Mouse (Mus musculus): ENCODE measurements around the gene Poldip3.

Poldip3 gene

DNA sequence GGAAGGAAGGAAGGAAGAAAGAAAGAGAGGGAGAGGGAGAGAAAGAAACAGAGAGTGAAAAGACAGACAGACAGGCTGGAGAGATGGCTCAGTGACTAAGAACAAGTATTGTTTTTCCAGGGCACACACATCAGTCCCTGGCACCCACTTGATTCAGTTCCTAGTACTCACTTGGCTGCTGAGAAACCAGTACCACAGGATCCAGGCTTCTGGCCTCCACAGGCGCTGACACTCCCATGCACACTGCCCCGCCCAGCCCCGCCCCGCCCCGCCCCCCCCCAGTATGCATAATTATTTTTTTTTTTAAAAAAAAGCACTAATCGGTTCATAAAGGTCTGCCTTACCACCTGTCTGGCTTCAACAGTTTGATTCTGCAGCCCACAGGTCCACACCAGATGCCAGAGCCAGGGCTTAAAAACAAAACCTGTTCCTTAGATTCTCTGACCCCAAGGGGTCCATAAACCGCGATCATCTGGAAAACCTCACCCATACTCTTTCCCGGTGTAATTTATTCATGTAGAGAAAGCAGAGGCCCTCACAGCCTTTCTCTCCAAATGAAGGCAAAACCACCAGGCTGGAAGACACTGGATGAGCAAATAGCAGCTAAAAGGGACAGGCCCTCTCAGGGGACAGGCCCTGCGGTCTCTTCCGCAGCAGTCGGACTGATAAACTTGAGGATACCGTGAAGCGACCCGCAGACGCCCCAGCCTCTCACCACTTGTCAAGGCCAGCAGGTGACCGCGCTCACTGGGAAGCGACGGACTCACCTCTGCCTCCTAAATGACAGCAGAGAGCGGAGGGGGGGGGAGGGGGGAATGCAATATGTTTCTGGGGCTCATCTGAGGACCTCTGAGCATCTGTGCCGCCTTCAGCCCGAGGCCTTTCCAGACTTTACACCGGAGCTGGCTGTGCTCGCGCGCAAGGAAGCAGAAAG is 60.4 kb downstream of the Poldip3 start:
- in situ Hi-C loops (cut with MboI, MseI) = no loop called here

DNA sequence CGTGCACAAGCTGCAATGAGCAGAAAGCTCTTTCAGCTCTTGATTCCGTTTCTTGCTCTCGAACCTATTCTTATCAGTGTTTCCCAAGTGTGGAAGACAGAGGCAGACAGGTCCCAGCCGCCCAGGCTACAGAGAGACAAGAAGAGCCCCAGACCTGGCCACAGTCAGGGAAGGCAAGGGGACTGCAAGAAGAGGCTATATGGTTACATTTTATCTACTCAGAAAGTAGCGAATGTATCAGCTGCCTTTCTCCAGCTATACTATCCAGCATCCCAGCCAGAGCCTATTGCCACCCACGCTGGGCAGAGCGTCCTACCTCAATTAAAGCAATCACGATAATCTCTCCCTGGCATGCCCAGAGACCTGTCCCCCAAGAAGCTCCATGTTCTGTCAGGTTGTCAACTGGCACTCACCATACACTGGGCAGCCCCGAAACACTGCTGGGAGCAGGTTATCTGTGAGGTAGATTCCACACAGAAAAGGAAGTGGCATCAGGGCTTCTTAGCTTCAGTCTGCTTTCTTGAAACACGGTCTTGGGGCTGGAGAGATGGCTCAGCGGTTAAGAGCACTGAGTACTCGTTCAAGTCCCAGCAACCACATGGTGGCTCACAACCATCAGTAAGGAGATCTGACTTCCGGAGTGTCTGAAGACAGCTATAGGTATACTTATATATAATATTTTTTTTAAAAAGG is 62.4 kb downstream of the Poldip3 start:
- in situ Hi-C loops (cut with MboI, MseI) = no loop called here

GRCm38 (mm10) chr15:83085901-83086300 is 63.3 kb downstream of the Poldip3 start:
- in situ Hi-C loops (cut with MboI, MseI) = no loop called here

DNA sequence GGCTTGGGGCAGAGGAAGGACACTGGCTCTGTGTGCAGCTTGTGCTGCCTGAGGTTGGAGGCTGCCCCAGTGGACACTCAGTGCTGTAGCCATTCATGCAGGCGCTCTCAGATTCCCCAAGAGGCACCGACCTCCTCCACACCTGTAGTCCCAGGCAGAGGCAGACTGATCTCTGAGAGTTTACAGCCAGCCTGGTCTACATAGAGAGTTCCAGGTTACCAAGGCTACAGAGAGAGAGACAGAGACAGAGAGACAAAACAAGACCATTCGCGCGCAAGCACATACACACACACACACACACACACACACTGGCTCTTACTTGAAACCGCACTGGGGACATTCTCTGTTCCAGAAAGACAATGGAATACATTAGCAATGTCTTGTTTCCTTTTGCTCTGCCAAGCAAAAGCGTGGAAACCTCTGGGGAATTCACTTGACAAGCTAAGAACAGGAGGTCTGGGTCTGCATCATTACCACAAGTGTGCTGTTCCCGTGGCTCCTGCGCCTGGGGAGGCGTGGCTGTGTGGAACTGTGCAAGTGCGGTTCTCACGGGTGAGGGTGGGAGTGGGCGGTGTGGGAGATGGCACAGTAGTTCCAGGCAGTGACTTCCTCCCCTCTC is 65.1 kb downstream of the Poldip3 start:
- in situ Hi-C loops (cut with MboI, MseI) = no loop called here

- in situ Hi-C loops (cut with MboI, MseI) = no loop called here
These were observed 65.7 kb downstream of the Poldip3 start for GRCm38 (mm10) chr15:83083530-83083929.

Measured in regulatory T cell (primary cell).